Mouse (Mus musculus) liver (tissue): Measurements from ENCODE around the gene Spin1.
"Not testable (repeated sequence)": the region's sequence is repeated elsewhere in the genome, so short reads cannot be mapped to it uniquely, and the experiment has no call there.

Source experiments
- DNase-seq: peaks from one replicate; pipeline ENCODE4 v3.0.0-alpha.2; 2020; ENCODE audit warnings: mixed read lengths

Gene Spin1

DNA sequence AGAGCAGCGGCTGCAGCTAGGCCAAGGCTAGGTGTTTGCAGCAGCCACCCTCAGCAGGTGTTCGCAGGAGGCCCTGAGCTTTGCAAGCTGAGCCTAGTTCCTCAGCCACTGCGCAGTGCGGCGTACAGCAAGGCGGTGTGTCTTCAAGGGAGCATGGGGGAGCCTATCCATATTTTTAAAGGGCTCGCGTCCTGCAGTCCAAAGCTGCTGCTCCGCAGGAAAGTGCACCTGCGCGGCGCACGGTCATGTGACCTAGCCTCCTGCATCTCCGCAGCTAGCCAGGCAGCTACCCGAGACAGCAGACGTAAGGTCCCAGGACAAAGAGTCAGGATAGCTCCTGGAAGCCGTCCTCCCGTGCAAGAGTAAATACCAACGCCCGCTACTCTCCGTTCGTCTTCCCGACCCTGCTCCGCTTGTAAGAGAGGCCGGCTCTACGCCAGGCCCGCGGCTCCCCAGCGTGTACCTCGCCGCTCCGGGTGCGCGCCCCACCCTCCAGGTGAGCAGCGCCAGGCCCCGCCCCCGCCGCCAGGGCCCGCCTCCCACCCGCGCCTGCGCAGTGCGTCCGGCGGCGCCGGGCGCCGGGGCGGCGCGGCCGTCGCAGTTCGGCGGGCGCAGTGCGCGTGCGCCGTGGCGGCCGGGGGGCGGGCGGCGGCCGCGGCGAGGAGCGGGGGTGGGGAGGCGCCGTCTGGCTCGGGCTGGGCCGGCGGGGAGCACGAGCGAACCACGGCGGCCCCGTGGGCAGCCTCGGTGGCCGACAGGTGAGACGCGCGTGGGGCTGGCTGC is at the start of gene Spin1:
Spin1 (plus strand) TSS at position 648 of the 783 bp plus-strand sequence.
- peak; percentile 85 for DNase-seq

DNA sequence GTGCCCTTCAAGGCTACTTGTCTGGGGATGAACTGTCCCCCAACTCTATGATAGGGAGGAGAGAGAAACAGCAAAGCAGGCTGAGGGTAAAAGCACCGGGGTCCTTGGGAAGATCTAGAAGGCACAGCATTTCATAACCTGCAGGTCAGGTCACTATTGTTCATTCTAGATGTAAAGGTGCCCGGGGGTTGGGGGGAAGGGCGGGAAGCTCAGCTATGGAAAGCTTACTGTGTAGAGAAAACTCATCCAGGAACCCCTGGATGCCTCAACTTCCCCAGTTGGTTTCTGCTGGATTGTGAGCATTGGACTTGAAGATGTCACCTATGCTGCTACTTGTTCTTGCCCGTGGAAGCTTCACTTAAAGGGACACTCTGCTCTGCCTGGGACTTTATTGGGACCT is 49.7 kb upstream of the Spin1 start:
- DNase-seq = no peak

DNA sequence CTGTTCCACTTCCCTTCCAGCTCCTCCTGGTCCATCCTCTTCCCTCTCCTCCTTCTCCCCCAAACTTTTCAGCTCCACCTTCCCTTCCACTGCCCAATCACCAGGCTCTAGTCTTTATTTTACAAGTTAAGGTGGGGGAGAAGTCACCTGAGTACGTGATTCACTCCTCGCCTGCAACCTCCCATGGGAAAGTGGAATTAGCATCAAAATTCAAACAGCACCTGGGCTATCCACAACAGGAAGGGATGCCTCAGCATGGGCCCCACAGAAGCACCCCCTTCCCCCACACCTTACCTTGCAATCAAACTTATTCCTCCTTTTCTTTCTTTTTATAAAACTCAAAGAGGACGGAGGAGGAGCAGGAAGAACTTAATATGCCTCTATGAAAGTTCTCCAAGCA is 48.3 kb upstream of the Spin1 start:
- DNase-seq = no peak

DNA sequence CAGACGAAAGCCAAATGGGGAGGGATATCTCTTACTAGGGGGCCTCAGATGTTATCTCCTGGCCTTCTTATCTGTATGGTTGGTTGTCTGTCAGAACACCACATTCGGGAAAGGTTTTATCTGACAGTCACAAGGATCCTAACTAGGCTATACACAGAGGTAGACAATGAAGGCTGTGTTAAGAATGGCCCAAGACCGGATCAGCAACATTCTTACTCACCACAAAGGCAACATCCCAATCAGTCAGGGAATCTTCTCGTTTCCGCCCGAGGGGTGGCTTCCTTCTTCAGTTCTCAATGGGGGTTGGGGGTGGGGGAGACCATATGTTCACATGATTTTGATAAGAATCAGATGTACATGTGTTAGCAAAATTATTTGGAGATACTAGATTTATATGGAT is 37.7 kb upstream of the Spin1 start:
- DNase-seq = no peak

DNA sequence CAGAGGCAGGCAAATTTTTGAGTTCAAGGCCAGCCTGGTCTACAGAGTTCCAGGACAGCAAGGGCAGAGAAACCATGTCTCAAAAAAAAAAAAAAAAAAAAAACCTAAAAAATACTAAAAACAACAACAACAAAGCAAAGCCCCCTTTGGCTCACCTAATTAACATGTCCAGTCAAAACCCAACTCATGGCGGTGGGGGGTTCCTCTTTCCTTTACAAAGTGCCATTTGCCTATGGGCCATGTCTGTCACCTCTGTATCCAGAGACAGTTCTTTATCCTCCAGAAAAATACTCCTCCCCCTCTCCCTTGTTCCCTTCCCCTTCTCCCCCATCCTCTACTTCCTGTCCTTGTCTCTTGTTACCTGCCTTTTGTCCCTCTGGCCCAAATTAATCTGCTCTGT is 37.0 kb upstream of the Spin1 start:
- DNase-seq = no peak

DNA sequence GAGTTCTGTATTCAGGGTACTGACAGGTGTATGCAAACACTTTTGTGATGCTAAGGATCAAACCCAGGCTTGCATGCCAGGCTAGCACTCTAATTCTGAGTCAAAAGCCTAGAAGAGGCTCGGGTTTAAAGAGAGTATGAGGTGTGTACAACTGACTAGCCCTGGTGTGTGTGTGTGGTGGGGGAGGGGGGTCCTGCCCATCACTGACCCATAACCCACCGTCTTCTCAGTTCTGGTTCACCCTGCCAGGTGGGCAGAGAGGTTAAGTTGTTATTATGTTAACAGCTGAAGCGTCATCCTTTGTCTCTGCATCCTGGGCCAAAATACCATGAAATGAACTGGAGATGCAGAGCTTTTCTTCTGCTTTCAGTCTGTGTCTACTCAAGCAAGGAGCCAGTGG is 36.3 kb upstream of the Spin1 start:
- no peak for DNase-seq

DNA sequence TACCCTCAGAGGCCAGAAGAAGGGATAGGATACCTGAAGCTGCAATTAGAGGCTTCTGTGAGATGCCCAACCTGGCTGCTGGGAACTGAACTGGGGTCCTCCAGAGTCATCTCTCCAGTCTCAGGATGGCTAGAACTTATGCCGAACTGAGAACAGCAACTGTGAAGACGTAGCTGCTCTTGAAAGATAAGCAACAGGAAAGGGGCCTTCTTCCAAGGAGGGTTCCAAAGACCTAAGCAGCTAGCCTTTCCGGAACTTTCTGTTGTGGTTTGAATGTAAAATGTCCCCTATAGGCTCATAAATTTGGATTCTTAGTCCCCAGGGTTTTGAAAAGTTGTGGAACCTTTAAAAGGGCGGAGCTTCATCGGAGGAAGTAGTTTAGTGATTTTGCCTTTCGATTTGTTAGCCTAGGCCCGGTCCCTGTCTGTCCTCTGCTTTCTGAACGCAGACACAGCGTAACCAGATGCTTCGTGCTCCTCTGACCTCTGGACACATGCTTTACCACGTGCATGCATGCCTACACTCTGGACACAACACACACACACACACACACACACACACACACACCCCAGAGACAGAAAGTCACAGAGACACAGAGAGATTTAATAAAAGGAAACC is 29.5 kb upstream of the Spin1 start:
- DNase-seq = peak; percentile 6

DNA sequence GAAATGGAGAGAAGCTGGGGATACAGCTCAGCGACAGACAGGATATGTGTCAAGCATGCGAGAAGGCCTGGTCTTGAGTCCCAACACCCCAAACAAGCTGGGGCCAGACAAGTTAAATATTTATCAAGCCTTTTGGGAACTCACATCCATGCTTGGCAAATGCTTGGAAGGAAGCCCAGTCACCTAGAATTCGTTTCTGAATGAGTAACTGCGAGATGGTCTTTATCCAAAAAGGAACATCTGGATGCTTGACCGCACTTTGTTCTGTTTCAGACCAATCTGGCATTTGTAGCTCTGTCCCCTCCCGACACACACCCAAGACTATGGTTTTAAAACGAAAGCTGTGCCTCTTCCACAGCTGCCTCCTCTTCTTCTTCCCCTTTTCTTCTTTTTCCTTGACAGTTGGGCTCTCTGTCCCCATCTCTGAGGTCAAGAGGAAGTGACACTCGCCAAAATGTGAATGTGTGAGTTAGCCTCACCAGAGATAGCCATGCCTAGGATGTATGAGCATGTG is 28.9 kb upstream of the Spin1 start:
- no peak for DNase-seq

DNA sequence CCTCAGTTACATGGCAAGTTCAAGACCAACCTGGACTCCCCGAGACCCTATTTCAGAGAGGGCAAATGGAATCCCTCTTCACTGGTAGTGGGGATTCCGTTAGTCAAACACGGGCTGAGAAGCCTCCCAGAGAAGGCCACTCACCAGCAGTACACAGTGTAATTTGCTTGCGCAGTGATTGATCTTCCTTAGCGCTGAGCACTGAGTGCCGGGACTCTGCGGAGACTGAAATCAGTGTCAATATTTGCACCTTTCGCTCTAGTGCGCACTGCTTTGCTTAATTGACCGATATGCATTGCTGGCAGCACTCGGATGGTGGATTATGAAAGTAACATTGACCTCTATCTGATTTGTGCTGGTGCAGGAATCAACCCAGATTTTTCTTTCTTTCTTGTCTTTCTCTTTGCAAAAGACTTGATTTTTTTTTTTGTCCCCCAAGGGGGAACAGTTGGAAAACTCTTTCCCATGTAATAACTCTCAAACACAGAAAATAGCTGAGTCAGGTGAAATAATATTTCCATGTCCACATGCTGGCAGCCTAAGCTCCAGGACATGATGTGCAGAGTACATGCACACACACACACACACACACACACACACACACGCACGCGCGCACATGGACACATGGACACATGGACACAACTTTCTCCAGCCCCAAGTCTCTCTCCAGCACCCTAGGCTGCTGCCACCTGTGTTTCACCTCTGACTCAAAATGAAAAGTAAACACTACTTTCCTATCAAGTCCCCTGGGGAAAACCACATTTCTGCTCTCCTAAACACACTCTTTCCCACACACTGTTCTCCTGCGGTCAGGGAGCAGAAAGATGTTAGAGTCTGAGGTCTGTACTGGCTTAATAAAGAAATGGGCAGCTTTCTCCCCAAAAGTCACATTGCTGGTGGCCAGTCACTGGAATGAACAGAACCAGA is 27.5 kb upstream of the Spin1 start:
- no peak for DNase-seq

DNA sequence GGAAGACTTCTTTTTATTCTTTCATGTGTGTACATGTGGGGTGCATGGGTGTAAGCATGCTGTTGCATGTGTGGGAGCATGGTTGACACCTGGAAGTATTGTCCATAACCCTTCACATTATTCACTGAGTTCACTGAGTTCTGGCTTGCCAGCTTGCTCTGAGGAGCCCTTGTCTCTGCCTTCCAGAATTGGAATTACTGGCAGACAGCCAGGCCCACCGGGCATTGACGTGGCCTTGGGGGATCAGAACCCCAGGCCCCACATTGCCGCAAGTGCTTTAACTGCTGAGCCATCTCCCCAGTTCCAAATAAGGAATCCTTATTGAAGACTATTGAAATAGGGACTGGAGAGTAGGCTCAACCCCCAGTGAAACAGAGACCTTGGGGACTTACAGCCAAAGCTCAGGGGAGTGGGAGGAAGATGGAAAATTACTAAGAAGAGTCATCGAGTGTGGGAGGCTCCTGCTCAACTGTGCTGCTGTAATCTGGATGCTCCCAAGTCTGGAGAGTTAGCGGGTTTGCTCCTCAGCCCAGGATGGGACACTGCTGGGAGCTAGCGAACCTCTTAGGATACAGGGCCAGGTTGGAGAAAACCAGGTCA is 26.5 kb upstream of the Spin1 start:
- DNase-seq = no peak

DNA sequence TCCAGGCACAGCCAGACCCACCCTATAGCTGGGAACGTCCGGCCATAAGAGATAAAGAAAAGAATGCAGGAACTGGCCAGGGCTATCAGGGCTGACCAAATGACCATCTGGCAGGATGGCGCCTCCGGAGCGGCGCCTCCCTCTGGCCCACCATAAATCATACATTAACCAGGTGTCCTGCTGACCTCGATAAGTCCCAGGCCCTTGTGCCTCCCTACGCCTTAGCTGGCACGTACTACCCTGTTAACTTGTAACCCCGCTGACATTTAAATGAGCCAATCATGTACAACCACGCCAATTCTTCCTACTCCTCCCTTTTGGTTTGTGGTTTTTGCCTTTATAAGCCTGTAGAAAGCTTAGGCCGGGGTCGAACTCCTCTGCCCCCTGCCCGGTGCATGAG is 24.5 kb upstream of the Spin1 start:
- not testable (repeated sequence) for DNase-seq

DNA sequence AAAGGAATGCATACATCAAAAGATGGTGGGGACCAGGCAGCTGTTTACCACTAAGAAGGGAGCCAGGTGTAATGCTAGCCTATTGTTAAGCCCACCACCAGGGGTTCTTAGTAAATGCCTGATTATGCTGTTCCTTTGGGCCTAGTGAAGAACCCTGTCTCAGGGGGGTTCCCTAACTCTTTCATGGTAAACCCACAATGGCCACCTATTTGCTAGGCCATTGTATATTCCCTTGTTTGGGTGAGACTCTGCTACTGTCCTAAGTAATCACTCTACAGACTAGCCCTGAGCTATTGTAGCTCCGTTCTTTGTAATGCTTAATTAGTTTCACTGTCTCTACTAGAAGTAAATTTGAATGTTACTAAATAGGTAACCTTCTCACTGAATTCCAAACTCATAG is 22.1 kb upstream of the Spin1 start:
- not testable (repeated sequence) for DNase-seq

DNA sequence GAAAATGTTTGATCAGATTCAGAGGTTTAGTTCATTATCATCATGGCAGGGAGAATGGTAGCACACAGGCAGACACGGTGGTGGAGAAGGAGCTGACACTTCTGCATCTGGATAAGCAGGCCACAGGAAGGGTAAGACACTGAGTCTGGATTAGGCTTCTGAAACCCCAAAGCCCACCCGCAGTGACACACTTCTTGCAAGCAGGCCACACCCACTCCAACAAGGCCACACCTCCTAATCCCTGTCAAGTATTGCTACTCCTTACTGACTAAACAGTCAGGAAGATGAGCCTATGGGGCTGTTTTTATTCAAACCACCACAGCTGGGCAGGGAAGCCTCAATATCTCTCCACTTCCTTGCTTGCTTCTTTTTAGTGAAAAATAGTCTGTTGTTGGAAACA is 19.9 kb upstream of the Spin1 start:
- DNase-seq = no peak

DNA sequence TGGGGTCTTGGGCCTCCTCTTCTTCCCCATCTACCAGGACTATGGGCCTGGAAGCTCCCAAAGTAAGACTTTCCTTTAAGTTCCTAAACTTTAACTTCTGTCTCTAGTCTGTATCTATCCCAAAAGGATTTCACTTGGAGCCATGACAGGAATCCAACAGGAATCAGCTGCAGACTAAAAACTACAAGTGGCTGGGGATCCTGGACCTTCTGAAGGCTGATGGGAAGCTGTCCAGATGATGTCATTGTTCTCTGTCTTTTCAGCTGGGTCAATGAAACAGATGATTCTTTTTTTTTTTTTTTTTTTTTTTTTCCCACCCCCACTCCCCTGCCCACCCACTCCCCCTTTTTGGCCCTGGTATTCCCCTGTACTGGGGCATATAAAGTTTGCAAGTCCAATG is 16.4 kb upstream of the Spin1 start:
- no peak for DNase-seq

DNA sequence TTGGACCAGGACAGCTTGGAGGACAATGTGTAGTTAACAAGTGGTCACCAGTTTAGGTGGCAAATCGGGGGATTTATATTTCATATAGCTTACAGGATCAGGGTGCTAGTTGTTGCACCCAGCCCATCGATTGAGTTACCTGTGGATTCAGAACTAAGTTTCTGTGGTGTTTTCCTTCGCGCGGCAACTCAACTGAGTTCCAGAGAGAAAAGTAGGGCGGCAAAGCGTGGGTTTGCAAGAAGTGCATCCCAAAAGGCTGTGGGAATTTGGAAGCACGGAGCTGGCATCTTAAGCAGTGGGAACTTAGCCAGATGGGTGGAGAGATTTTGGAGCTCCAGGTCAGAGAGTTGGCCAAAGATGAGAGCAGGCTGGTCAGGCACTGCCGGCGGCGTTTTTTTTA is 14.7 kb upstream of the Spin1 start:
- no peak for DNase-seq

DNA sequence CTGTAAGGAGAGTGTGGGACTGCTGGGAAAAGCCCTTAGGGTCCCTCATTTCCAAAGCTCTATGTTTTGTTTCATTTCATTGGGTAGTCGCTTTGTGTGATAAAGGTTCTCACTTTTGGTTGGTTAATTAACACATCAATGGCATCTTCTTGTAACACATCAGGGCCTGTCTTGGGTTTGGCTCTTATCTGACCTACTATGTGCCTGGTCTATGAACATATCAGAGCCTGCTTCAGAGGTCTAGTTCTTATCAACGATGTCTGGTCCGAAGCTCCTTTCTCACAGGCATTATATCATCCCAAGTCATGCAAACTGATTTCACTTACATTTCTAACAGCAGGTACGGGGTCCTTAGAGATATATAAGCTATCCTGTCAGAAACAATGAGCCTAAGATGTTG is 13.4 kb upstream of the Spin1 start:
- DNase-seq = no peak

DNA sequence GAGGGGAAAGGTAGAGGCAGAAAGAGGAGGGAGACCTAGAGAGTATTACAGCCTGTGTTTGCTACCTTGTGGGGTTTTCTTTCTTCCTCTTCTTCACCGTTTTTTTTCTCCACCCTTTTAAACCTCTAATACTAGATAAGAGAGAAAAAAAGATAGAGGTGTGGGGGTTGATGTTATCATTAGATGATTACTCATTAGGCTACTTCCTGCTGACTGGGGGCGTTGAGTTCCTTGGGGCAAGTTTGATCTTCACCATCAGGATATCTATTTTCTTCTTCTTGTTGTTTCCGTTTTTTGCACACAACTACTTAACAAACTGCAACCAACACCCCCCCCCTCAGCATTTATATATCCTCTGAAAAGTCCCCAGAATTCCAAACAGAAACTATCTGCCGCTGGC is 12.5 kb upstream of the Spin1 start:
- DNase-seq = no peak

DNA sequence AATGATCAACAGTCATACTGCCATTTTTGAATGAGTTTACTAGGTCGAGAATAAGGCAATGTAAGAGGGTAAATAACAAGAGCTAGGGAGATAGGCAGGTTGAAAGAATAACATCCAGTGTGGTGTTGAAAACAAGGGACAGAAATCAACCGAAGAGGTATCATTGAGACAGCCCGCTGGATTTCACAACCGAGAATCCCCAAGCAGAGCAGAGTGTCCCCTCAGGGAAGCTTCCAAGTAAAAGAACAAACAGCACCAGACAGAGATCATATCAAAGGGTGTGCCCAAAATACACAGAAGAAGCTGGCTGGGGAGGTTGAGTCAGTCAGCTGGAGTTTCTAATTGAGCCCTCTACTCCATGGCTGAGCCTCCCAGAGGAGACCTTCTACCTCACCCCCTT is 11.6 kb upstream of the Spin1 start:
- DNase-seq = no peak

DNA sequence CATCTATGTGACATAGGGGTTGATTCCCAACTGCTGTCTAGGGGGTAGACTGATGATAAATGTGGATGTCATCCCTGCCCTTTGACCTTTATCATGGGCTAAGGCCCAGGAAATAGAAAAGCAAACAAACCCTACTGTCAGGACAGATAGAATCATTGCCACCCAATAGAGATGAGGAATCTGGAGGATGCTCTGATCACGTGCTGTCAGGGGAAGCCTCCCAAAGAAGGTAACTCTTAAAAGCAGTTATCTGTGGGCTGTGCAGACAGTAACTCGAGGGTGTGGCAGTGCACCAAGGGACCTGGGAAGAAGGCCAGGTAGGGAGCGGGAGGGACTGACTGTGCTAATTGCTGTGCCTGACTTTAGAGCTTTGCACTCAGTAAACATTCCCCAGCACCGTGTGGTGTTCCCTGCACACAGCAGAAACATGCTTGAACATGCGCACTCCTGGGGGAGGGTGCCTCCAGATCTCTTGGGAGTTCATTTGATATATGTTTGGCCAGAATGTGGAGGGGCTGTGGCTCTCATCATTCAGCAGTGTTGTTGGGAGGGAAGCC is 10.5 kb upstream of the Spin1 start:
- no peak for DNase-seq

DNA sequence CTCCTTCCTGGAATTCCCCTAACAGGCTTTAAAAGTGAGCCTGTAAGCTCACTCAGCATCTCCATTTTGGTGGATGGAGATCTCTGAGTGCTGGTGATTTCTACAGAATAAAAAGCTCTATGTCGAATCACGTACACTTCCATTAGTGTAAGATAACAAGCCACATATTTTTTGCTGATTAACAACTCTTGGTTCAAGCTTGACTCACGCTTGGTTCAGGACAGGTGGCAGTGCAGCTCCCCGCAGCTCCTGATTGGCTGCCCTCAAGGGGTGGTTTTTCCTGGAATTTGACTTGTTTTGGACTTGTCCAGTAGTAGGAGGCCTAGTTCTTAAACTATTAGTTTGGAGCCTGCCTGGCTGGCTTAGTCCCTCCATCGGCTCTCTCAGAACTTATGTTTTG is 7.2 kb upstream of the Spin1 start:
- DNase-seq = no peak

DNA sequence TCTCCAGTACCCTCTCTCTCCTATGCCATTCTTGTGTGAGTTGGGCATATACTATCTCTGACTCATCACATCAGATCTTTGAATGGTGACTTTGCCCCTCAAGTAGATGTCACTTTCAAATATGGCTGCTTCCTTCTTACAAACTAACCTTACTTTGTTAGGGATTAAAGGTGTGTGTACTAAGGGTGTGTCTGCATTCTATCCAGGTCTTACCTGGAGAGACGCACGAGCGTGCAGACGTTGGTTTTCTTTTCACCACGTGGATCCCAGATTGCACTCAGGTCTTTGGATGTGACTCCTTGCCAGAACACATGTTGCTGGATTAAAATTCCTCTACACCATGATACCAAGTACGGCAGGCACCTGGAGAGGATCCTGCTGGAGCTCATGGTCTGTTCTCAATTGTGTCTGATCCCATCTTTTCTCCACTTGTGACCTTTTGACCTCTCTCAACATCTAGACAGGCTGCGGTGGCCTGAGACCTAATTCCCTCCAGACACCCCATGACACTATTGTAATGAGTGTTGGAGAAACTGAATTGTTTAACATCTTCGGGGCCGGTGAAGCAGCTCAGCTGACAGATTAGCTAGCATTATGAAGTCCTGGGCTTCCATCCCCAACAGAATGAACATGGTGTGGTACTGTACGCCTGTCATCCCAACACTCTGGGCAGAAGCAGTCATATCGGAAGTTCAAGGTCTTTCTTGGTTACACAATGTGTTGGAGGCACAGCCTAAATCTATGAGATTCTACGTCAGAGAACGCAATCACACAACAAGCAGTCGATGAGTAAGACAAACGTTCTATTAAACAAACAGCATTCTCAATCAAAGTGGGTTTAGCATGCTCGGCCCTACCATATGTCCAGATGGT is 6.1 kb upstream of the Spin1 start:
- DNase-seq = no peak
